Mouse (Mus musculus) lung, postnatal 0 days (tissue): ENCODE results near the gene 6430628N08Rik. TPM values are rescaled to one million over a fixed set of nuclear protein-coding genes. Genes with fewer than 3 reads are reported as not detected.

Experiments used
- ATAC-seq: fragments of 200-750 bp; cut with Nextera tagmentation; 2 replicates; pipeline ENCODE4 v1.8.0; 2017; ENCODE audit warnings: moderate library complexity
- DNase-seq: peaks from one replicate; pipeline ENCODE4 v3.0.0-alpha.2; 2016; ENCODE audit warnings: low spot score
- H3K27ac ChIP-seq: fragments of 300-500 bp; sonication (generic); 2 replicates; pipeline ENCODE4 v1.5.1; 2014; ENCODE audit warnings: antibody characterized with exemption, mild to moderate bottlenecking, low read length, mixed read lengths
- H3K27me3 ChIP-seq: fragments of 300-500 bp; sonication (generic); replicated peaks from 2 replicates; pipeline ENCODE4 v1.6.1; 2014; ENCODE audit warnings: low read length, mixed read lengths; ENCODE audit not compliant: insufficient read depth
- H3K36me3 ChIP-seq: fragments of 300-500 bp; sonication (generic); 2 replicates; pipeline ENCODE4 v1.6.1; 2014; ENCODE audit warnings: low read length, mixed read lengths; ENCODE audit not compliant: insufficient read depth
- H3K4me1 ChIP-seq: fragments of 300-500 bp; sonication (generic); 2 replicates; pipeline ENCODE4 v1.6.1; 2014; ENCODE audit warnings: antibody characterized with exemption, low read depth, low read length, mixed read lengths; ENCODE audit not compliant: insufficient read depth
- H3K4me2 ChIP-seq: fragments of 300-500 bp; sonication (generic); replicated peaks from 2 replicates; pipeline ENCODE4 v1.6.1; 2014; ENCODE audit warnings: low read depth, mild to moderate bottlenecking, low read length, moderate library complexity, mixed read lengths
- H3K4me3 ChIP-seq: fragments of 300-500 bp; sonication (generic); 2 replicates; pipeline ENCODE4 v1.5.1; 2014; ENCODE audit warnings: low read depth, low read length
- H3K9ac ChIP-seq: fragments of 300-500 bp; sonication (generic); replicated peaks from 2 replicates; pipeline ENCODE4 v1.6.1; 2014; ENCODE audit warnings: low read depth, mild to moderate bottlenecking
- H3K9me3 ChIP-seq: fragments of 300-500 bp; sonication (generic); 2 replicates; pipeline ENCODE4 v1.6.1; 2016; ENCODE audit warnings: low read length, mixed read lengths
- CTCF ChIP-seq: IDR thresholded peaks from 2 replicates; pipeline ENCODE4 v1.5.1; 2016; ENCODE audit warnings: antibody characterized with exemption, mild to moderate bottlenecking
- EP300 ChIP-seq: IDR thresholded peaks from 2 replicates; pipeline ENCODE4 v1.6.1; 2016; ENCODE audit warnings: antibody characterized with exemption, mild to moderate bottlenecking, control low read depth
- WGBS: fragments of 180-500 bp; shearing (Covaris S2); extraction: QIAGEN DNeasy Blood & Tissue Kit; methylation state at CpG from one replicate; pipeline ENCODE4 v1.1.7; 2014; 5-methylcytosine and 5-hydroxymethylcytosine counted together
- polyA plus RNA-seq: library from polyadenylated mRNA; unstranded; fragments of >200 nt; fragmentation: Nextera tagmentation; extraction: Ambion mirVana; gene quantifications from 2 replicates; pipeline ENCODE4 v1.2.1, GENCODE M21; 2015

The 6430628N08Rik gene
- polyA plus RNA-seq, 1 experiment from 2014 or later = not detected

GRCm38 (mm10) chr4:115878828-115879227 lies 11.6 kb upstream of the 6430628N08Rik start:
- Histone ChIP-seq H3K36me3 (0 out of 2 replicates have a peak, but pooled peaks cover 8% of the 10 kb centered on the region), H3K4me2 (no peak overlapping the region), H3K4me3 (no peak overlapping the region), H3K9ac (no peak overlapping the region), H3K4me1 (no peaks in the 10 kb centered on the region), H3K27ac (no peak overlapping the region), H3K9me3 (no peaks in the 10 kb centered on the region), H3K27me3 (no peaks in the 10 kb centered on the region)
- no peak for TF ChIP-seq CTCF
- no peak for TF ChIP-seq EP300
- ATAC-seq = no peak
- 41% methylated on average over 9 of the region's 9 CpGs for WGBS
- no peak for DNase-seq

GRCm38 (mm10) chr4:115881183-115881582 lies 9.3 kb upstream of the 6430628N08Rik start:
- ATAC-seq (no peak), DNase-seq (no peak)
- TF ChIP-seq EP300 (no peak), CTCF (no peak)
- 0% methylated on average over 1 of the region's 1 CpGs for whole genome bisulfite sequencing
- no peak overlapping the region for H3K27ac ChIP-seq
- no peaks in the 10 kb centered on the region for H3K9me3 ChIP-seq
- H3K36me3 ChIP-seq = 0 out of 2 replicates have a peak, but pooled peaks cover 7% of the 10 kb centered on the region
- no peaks in the 10 kb centered on the region for H3K4me1 ChIP-seq
- H3K27me3 ChIP-seq = no peaks in the 10 kb centered on the region
- H3K4me3 ChIP-seq = no peak overlapping the region
- H3K4me2 ChIP-seq = no peak overlapping the region
- H3K9ac ChIP-seq = no peak overlapping the region

GRCm38 (mm10) chr4:115882195-115882594 lies 8.3 kb upstream of the 6430628N08Rik start:
- 46% methylated on average over 4 of the region's 4 CpGs for WGBS
- no peak for TF ChIP-seq CTCF
- TF ChIP-seq EP300 = no peak
- no peaks in the 10 kb centered on the region for H3K9me3 ChIP-seq
- H3K4me1 ChIP-seq = no peaks in the 10 kb centered on the region
- no peak overlapping the region for H3K4me3 ChIP-seq
- DNase-seq (no peak), ATAC-seq (no peak)
- H3K27me3 ChIP-seq = no peaks in the 10 kb centered on the region
- H3K36me3 ChIP-seq = no peaks in the 10 kb centered on the region
- no peak overlapping the region for H3K4me2 ChIP-seq
- H3K27ac ChIP-seq = no peak overlapping the region
- no peak overlapping the region for H3K9ac ChIP-seq

GRCm38 (mm10) chr4:115884022-115884421 lies 6.4 kb upstream of the 6430628N08Rik start, which contains the start of gene Kncn:
Gene Kncn, plus strand, starts transcription at chr4:115884400.
- no peak for DNase-seq
- no peak within 1 kb of the TSS for H3K9ac ChIP-seq
- 66% methylated on average over 6 of the region's 6 CpGs for WGBS

GRCm38 (mm10) chr4:115885846-115886245 lies 4.6 kb upstream of the 6430628N08Rik start:
- ATAC-seq (no peak), DNase-seq (no peak)
- no peak overlapping the region for H3K27ac ChIP-seq
- H3K4me3 ChIP-seq = no peak overlapping the region
- H3K4me2 ChIP-seq = no peak overlapping the region
- no peak overlapping the region for H3K9ac ChIP-seq
- no peaks in the 10 kb centered on the region for H3K36me3 ChIP-seq
- WGBS = 73% methylated on average over 3 of the region's 3 CpGs
- no peaks in the 10 kb centered on the region for H3K4me1 ChIP-seq
- TF ChIP-seq EP300 (no peak), CTCF (no peak)
- no peaks in the 10 kb centered on the region for H3K9me3 ChIP-seq
- peaks cover 9% of the 10 kb centered on the region; the same call in 1 of the 2 replicates for H3K27me3 ChIP-seq

More at GRCm38 (mm10) chr4:115884022-115884421, 6.4 kb upstream of the 6430628N08Rik start, which contains the start of gene Kncn:
- no peak for ATAC-seq
- Histone ChIP-seq H3K9me3 (no peaks in the 10 kb centered on the region), H3K36me3 (no peaks in the 10 kb centered on the region), H3K4me1 (no peaks in the 10 kb centered on the region), H3K4me2 (no peak within 1 kb of the TSS), H3K27me3 (no peaks in the 10 kb centered on the region), H3K27ac (no peak within 1 kb of the TSS), H3K4me3 (no peak within 1 kb of the TSS)
- TF ChIP-seq EP300 (no peak), CTCF (no peak)

GRCm38 (mm10) chr4:115886875-115887274 lies 3.6 kb upstream of the 6430628N08Rik start:
- Histone ChIP-seq H3K4me1 (no peaks in the 10 kb centered on the region), H3K4me3 (no peak overlapping the region), H3K27ac (no peak overlapping the region), H3K9me3 (no peaks in the 10 kb centered on the region), H3K36me3 (no peaks in the 10 kb centered on the region), H3K4me2 (no peak overlapping the region), H3K9ac (no peak overlapping the region), H3K27me3 (peaks cover 9% of the 10 kb centered on the region; the same call in 1 of the 2 replicates)
- DNase-seq (no peak), ATAC-seq (no peak)
- TF ChIP-seq CTCF = no peak
- TF ChIP-seq EP300 = no peak
- WGBS = 47% methylated on average over 1 of the region's 1 CpGs
